Mouse (Mus musculus) spleen, adult 2 months (tissue): ENCODE measurements around the gene Vwa8. TPM values are rescaled to one million over a fixed set of nuclear protein-coding genes. Genes with fewer than 3 reads are reported as not detected.

Experiments
- DNase-seq, 2 experiments: peaks; one replicate each; pipeline versions ENCODE4 v3.0.0 to v3.0.0-alpha.2; 2012 to 2021; ENCODE audit warnings: low spot score in 2 of 2, low read depth in 1 of 2
- H3K27ac ChIP-seq: fragments of 200-500 bp; 2 replicates; pipeline ENCODE4 v1.5.1; 2012; ENCODE audit warnings: low read length, inconsistent platforms; ENCODE audit not compliant: insufficient read depth
- H3K27me3 ChIP-seq: fragments of 200-500 bp; 2 replicates; pipeline ENCODE4 v1.6.1; 2012; ENCODE audit warnings: mild to moderate bottlenecking, moderate library complexity, low read length, inconsistent platforms; ENCODE audit not compliant: control insufficient read depth, insufficient read depth
- H3K36me3 ChIP-seq: fragments of 200-500 bp; 2 replicates; pipeline ENCODE4 v1.6.1; 2012; ENCODE audit warnings: mild to moderate bottlenecking, low read length, inconsistent platforms; ENCODE audit not compliant: control insufficient read depth, insufficient read depth
- H3K4me1 ChIP-seq: fragments of 200-500 bp; 2 replicates; pipeline ENCODE4 v1.6.1; 2011; ENCODE audit warnings: inconsistent platforms; ENCODE audit not compliant: control insufficient read depth, insufficient read depth, insufficient read length
- H3K4me3 ChIP-seq: fragments of 200-500 bp; 2 replicates; pipeline ENCODE4 v1.5.1; 2011; ENCODE audit warnings: mild to moderate bottlenecking, inconsistent platforms; ENCODE audit not compliant: insufficient read depth, insufficient read length; ENCODE audit errors: extremely low read depth
- CTCF ChIP-seq: fragments of 200-500 bp; IDR thresholded peaks from 2 replicates; pipeline ENCODE4 v1.5.1; 2011; ENCODE audit warnings: mild to moderate bottlenecking, inconsistent platforms; ENCODE audit not compliant: insufficient read depth, insufficient read length, insufficient replicate concordance; ENCODE audit errors: extremely low read depth
- POLR2A ChIP-seq: fragments of 200-500 bp; IDR thresholded peaks from 2 replicates; pipeline ENCODE4 v1.6.1; 2011; ENCODE audit warnings: low read depth, low read length, inconsistent platforms
- WGBS: fragments of 180-500 bp; shearing (Covaris S2); methylation state at CpG from one replicate; pipeline ENCODE4 v1.1.7; 2018; 5-methylcytosine and 5-hydroxymethylcytosine counted together
- polyA plus RNA-seq: library from polyadenylated mRNA; depleted of rRNA; stranded (reverse); fragments of >200 nt; gene quantifications from 2 replicates; pipeline ENCODE4 v1.2.3, GENCODE M21; 2012

The Vwa8 gene
- polyA plus RNA-seq, 1 experiment, result 4.9 TPM

DNA sequence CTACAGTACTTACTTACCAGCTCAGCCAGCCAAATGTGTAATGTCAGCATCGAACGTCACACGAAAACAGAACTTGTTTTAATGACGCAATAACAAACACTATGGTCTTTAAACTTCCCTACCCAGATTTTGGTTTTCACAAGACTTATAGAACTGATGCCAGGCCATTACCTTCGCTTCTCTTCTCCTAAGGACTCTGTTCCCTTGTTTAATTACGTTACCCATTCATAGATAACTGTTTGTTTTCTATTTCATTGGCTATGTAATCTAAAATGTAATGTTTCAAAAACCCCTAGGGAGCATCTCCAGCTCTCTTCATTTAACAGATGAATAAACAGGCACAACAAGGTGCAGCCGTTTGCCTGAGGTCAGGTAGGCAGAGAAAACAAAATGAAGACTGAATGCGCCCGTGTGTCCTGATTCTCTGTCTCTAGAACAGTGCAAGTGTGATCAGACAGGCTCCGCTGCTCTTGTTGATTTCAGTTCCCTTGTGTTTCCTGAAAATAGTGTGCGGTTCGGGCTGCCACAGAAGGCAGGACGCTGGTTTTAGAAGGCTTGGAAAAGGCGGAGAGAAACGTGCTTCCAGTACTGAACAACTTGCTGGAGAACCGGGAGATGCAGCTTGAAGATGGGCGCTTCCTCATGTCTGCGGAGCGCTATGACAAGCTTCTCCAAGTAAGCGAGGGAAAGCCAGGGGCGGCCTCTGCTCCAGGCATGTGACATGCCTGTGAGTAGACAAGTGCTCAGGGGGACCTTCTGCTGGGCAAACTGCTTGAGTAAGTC lies 76.1 kb downstream of the Vwa8 start:
- Histone ChIP-seq H3K4me1 (peaks cover 3% of the 10 kb centered on the region; the same call in 1 of the 2 replicates), H3K36me3 (peaks cover 2% of the 10 kb centered on the region; the same call in 1 of the 2 replicates), H3K4me3 (no peak overlapping the region), H3K27me3 (no peaks in the 10 kb centered on the region), H3K27ac (no peak overlapping the region)
- no peak for DNase-seq
- 89% methylated on average over 21 of the region's 21 CpGs for WGBS
- no peak for TF ChIP-seq POLR2A
- no peak for TF ChIP-seq CTCF

DNA sequence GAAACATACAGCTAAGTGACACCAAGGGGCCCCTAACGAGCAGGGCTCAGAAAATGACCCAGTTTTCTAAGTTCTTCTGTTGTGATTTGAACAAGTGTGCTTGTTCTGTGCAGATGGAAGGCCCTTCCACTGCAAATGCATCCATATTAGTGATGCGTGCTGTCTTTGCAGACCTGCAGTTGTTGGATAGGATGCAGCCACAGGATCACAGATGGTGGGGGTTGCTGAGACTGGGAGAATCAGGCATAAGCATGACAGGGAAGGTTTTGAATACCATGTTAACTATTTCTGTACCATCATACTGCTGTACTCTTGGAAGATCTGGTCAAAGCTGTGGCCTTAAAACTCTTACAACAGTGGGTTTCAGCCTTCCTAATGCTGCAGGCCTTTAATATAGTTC lies 83.2 kb downstream of the Vwa8 start:
- no peaks in the 10 kb centered on the region for H3K27me3 ChIP-seq
- no peak for DNase-seq
- no peak overlapping the region for H3K27ac ChIP-seq
- H3K4me3 ChIP-seq, result no peak overlapping the region
- H3K36me3 ChIP-seq, result no peaks in the 10 kb centered on the region
- no peak for TF ChIP-seq CTCF
- TF ChIP-seq POLR2A, result no peak
- H3K4me1 ChIP-seq, result no peaks in the 10 kb centered on the region
- 81% methylated on average over 2 of the region's 2 CpGs for WGBS

DNA sequence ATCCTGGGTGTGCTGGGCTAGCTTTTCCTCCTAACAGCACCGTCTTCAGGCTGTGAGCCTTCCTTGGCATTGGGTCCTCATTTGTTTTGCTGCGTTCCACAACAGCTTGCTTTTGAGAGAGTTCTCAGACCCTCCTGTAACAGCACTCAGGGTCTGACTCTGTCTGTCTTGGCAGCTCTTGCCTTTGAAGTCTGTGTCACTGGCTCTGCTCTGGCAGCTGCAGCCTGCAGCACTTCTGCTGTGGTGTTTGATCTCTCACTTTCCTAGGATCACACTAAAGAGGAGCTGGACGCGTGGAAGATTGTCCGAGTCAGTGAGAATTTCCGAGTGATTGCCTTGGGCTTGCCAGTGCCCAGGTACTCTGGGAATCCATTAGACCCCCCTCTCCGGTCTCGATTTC lies 84.5 kb downstream of the Vwa8 start:
- WGBS, result 95% methylated on average over 8 of the region's 8 CpGs
- TF ChIP-seq POLR2A (no peak), CTCF (no peak)
- no peaks in the 10 kb centered on the region for H3K36me3 ChIP-seq
- H3K27me3 ChIP-seq, result no peaks in the 10 kb centered on the region
- no peaks in the 10 kb centered on the region for H3K4me1 ChIP-seq
- H3K4me3 ChIP-seq, result no peak overlapping the region
- no peak overlapping the region for H3K27ac ChIP-seq
- DNase-seq, result no peak

DNA sequence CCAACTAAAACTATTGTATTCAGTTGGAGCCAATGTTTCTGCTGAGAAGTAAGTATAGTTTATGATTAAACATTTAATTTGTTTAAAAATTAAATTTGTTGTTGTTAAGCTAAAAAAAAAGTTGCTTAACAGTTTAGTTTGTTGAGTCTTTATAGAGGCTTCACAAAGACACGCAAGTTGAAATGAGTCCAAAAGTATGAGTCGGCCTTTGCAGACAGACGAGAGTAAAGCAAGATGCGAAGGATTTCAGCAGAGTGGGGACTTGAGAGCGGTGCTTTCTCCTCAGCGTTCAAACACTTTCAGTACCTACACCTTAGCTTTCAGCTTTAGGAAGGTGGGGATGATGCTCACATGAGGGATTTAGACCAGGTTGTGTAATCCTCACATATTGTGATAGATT lies 85.7 kb downstream of the Vwa8 start:
- Histone ChIP-seq H3K27ac (no peak overlapping the region), H3K4me1 (no peaks in the 10 kb centered on the region), H3K27me3 (no peaks in the 10 kb centered on the region), H3K36me3 (no peaks in the 10 kb centered on the region), H3K4me3 (no peak overlapping the region)
- 94% methylated on average over 6 of the region's 6 CpGs for WGBS
- no peak for DNase-seq
- TF ChIP-seq CTCF (no peak), POLR2A (no peak)

DNA sequence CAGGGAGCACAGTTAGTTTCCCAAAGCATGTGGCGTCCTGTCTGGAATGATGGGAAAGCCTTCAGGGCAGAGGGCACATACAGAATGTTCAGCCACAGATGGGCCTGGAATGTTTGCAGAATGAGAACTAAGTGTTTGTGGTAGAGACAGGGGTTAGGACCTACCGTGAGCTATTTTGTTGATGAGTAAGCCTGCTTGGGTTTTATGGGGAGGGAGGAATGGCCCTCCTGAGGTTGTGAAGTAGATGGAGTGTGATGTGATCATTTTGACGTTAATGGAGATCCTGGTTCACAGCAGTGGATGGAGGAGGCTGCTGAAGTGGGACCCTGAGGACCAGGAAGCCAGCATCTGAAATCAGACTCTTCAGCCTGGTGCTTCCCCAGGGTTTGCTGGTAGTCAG lies 86.9 kb downstream of the Vwa8 start:
- no peak for TF ChIP-seq POLR2A
- TF ChIP-seq CTCF, result no peak
- no peak for DNase-seq
- WGBS, result 94% methylated on average over 3 of the region's 3 CpGs
- no peaks in the 10 kb centered on the region for H3K36me3 ChIP-seq
- H3K27me3 ChIP-seq, result no peaks in the 10 kb centered on the region
- no peaks in the 10 kb centered on the region for H3K4me1 ChIP-seq
- H3K4me3 ChIP-seq, result no peak overlapping the region
- no peak overlapping the region for H3K27ac ChIP-seq

DNA sequence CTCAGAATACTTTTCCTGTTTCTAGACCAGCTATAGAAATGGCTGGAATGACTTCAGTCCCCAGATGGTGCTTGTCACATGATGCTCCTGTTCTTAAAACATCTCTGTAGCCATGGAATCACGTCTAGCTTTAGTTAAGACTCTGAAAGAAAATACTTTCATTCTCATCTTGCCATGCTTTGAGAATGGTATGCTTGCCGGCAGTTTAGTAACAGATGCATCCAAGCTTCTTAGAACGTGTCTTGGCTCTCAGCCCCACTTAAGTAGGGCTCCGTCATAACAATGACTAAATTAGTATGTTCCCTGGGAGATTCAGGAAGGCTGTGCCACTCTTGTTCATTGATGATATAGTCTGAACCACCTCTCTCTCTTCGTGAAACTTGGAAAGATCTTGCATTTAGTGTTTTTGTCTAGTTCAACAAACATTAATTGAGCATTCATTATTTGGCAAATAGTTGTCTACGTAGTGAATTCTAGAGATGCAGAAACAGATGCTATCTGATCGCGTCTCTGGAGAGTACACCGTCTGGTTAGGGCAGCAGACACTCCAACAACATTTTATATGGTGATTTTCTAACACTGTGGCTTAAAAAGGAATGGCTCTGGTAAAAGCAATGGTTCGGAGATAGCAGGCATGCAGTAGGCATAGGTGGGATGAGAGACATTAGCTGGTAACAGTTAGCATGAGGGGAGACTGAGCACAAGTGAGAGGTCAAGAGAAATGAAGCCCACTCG lies 93.1 kb downstream of the Vwa8 start:
- no peaks in the 10 kb centered on the region; the same call in 1 of the 2 replicates for H3K36me3 ChIP-seq
- no peak for DNase-seq
- WGBS, result 92% methylated on average over 11 of the region's 11 CpGs
- H3K4me1 ChIP-seq, result no peaks in the 10 kb centered on the region
- no peak overlapping the region for H3K27ac ChIP-seq
- no peak overlapping the region for H3K4me3 ChIP-seq
- no peak for TF ChIP-seq CTCF
- no peak for TF ChIP-seq POLR2A
- no peaks in the 10 kb centered on the region for H3K27me3 ChIP-seq

DNA sequence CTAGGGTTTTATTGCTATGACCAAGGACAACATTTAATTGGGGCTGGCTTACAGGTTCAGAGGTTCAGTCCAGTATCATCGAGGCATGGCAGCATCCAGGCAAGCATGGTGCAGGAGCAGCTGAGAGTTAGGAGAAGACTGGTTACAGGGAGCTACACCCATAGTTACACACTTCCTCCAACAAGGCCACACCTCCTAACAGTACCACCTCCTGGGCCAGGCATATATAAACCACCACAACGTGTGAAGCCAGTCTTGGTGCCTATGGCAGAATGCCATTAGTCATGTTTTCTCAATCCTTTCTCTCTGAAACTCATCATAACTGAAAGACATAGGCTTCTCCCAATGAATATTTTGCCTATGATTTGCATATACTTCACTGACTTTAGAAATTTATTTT lies 106.9 kb downstream of the Vwa8 start:
- Histone ChIP-seq H3K36me3 (no peaks in the 10 kb centered on the region; the same call in 1 of the 2 replicates), H3K27me3 (no peaks in the 10 kb centered on the region), H3K4me1 (no peaks in the 10 kb centered on the region), H3K4me3 (no peak overlapping the region), H3K27ac (no peak overlapping the region)
- TF ChIP-seq POLR2A, result no peak
- TF ChIP-seq CTCF, result no peak
- WGBS, result 54% methylated on average over 2 of the region's 2 CpGs
- DNase-seq, result no peak
